Mouse (Mus musculus) heart, adult 2 months (tissue): ENCODE measurements around the gene Ankrd11.

Source experiments
- CTCF ChIP-seq: fragments of 200-600 bp; IDR thresholded peaks from 2 replicates; pipeline ENCODE4 v1.8.1; 2022; ENCODE audit warnings: antibody characterized with exemption, mild to moderate bottlenecking, moderate library complexity
- EP300 ChIP-seq: fragments of 200-500 bp; IDR thresholded peaks from 2 replicates; pipeline ENCODE4 v1.6.1; 2011; ENCODE audit warnings: low read depth, low read length, control low read depth; ENCODE audit not compliant: insufficient read depth

GRCm38 (mm10) chr8:122875186-122875585 lies 166.9 kb downstream of the Ankrd11 start:
- no peak for TF ChIP-seq EP300
- no peak for TF ChIP-seq CTCF
